Mouse (Mus musculus) cerebellum, adult 2 months (tissue): ENCODE measurements around the gene Cbln4.

Source experiments
- CTCF ChIP-seq: fragments of 200-500 bp; IDR thresholded peaks from 2 replicates; pipeline ENCODE4 v1.5.1; 2011; ENCODE audit warnings: low read depth, mild to moderate bottlenecking, control low read depth, low read length, moderate library complexity, borderline replicate concordance; ENCODE audit not compliant: insufficient read depth
- POLR2A ChIP-seq: fragments of 200-500 bp; IDR thresholded peaks from 2 replicates; pipeline ENCODE4 v1.6.1; 2011; ENCODE audit warnings: low read length, control low read depth, borderline replicate concordance; ENCODE audit not compliant: insufficient read depth

DNA sequence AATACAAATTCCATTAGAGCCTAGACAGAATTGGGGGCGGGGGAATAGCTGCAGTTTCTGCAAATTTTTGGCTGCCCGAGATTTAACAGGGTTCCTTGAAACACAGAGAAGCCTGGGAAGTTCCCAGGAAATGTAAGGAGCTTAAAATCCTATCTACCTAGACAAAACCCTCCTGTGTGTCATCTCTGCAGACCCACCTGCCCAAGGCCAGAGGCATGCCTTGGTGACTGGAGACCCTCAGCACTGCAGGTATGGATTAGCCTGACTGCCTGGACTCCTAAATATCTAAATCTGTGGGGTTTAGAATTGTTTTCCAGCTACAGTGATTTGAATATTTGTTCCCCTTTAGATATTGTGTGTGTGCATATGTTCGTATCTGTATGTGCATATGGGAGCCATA is 35.3 kb upstream of the Cbln4 start:
- TF ChIP-seq CTCF = no peak
- no peak for TF ChIP-seq POLR2A
